Mouse (Mus musculus) cerebellum, postnatal 14 days (tissue): ENCODE results near the gene Atxn1l.

Source experiments
- DNase-seq, 2 experiments: peaks; one replicate each; pipeline ENCODE4 v3.0.0; 2021; ENCODE audit warnings: mixed read lengths in 2 of 2

The Atxn1l gene

DNA sequence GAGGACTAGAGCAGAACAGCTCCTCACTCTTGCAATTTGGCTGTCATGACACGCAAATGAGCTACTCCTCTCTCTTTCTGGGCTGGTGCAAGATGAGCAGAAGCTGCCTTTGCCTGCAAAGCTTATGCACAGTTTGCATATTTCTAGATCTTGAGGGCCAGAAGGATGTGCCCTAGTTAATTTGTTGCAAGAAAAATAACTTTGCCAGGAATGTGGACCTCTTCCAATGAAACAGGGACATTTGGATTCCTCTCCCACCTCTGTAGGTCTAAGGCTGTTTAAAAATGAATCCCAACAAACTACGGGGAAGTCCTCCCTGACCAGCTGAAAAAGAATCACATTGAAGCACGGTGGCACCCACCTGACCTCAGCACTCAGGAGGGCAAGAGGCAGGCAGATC, 12.4 kb downstream of the Atxn1l start:
- DNase-seq: no peak

GRCm38 (mm10) chr8:109714961-109715360, 22.6 kb downstream of the Atxn1l start:
- no peak for DNase-seq

- DNase-seq: no peak
Observed at GRCm38 (mm10) chr8:109712521-109712920, 25.0 kb downstream of the Atxn1l start.

GRCm38 (mm10) chr8:109707921-109708320, 29.6 kb downstream of the Atxn1l start:
- no peak for DNase-seq

DNA sequence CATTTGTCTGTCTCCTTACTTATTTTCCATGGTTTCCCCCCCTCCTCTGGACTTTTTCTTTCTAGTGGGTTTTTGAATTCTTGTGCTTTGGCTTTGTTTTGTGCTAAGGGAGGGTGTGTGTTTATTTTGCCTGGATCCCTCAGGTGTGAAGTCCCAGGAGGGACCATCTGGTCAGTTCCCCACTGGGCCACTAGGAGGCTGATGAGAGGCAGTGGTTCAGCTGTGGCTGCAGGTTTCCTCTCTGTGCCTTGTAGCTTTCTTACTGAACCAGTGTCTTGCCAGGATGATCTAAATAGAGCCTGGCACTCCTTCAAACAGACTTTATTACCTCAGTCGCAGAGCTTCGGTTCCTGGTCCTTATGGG, 30.7 kb downstream of the Atxn1l start:
- DNase-seq: peak; percentile 81 to 86

DNA sequence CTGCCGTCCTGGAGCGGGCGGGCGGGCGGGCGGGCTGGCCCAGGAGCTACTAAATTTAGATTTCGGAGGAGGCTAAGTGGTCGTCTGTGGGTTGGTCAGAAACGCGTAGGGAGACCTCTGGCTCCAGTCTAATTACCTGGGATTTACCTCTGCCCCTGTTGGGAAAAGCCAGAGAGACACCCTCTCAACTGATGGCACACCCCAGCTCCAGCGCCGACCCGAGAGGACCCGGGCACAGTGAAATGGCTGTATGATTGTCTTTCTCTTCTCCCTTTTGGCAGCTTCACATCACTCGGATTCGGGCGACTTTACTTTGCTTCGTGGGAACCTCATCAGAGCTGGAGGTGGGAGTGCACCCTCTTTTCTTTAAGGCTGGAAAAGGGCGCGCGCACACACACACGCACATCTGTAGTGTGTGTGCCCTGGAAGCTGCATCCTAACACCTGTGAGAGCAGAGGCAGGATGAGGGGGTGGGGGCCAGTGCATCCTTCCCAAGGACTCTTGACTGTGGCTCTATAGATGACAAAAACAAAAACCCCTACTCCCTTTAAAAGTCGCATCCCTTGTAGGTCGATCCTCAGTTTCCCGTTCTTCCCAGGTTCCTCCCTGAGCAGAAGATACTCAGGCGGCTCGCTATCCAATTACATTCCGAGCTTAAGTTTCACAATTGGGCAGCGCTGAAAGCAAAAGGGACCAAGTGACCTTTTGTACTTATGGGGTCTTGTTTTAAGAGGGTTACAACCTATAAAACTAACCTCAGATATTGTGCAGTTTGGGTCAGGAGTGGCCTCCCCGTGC, 31.3 kb downstream of the Atxn1l start:
- DNase-seq: peak; percentile 14 to 34

GRCm38 (mm10) chr8:109705320-109706075, 32.0 kb downstream of the Atxn1l start, which contains the start of gene Zfp821:
TSS of gene Zfp821 (plus strand) at chr8:109705546.
- peak; percentile 98 for DNase-seq

DNA sequence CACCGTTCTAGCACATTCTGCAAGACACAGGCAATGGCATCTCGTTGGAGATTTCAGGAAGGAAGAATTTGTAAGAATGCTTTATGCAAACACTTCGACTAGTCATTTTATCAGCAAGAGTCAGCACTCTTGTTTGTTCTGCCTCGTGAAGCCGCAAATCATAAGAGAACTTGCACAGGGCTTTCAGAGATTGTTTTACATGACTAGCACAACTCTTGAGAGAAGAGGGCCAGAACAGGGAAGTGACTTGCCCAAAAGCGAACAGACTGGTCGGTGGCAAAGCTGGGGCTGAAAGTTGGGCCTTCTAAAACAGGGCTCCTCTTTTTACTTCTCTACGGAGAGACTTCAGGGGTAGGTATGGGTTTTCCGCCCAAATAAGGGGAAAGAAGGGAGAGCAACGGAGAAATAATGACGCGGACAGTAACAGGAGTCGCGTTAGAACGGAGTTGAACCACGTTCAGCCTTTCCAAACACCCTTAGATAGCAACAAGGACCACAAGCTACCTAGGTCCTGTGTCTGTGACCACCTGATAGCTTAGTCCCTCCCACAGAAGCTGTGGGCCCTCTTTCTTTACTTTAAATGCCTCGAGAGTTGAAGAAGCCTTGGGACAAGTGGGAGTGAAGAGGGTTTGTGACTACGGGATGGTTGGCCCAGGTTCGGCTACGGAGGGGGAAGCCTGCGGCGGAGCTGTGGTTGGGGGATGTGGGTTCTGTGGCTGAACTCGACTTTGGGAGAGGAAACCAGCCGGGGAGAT, 32.8 kb downstream of the Atxn1l start:
- DNase-seq: no peak

GRCm38 (mm10) chr8:109698477-109698876, 39.1 kb downstream of the Atxn1l start:
- DNase-seq: no peak

GRCm38 (mm10) chr8:109697754-109698153, 39.8 kb downstream of the Atxn1l start:
- DNase-seq: no peak

DNA sequence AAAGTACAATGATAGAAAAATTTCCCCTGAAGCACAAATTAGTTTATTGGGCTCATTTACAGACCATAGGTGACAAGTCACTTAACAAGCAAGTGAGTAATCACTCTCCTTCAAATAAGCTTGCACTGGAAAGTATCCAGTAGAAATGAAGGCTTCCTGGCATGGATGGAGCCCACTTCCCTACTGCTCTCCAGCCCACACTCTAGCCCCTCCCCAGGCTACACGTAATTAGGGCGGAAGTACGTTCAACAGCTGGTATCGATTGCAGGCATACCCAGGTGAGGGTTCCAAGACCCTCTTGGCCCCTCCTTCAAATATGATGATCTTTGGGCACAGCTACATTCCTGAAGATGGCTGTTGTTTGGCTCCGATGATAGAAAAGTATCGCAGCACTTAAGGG, 43.4 kb downstream of the Atxn1l start:
- peak in 1 of 2 experiments; percentile 12 for DNase-seq

GRCm38 (mm10) chr8:109693146-109693900, 44.2 kb downstream of the Atxn1l start, which contains the start of gene Ist1:
TSS of gene Ist1 (minus strand) at chr8:109693260.
- DNase-seq: peak; percentile 99

- DNase-seq: no peak
Observed at GRCm38 (mm10) chr8:109692443-109693145, 44.9 kb downstream of the Atxn1l start.

DNA sequence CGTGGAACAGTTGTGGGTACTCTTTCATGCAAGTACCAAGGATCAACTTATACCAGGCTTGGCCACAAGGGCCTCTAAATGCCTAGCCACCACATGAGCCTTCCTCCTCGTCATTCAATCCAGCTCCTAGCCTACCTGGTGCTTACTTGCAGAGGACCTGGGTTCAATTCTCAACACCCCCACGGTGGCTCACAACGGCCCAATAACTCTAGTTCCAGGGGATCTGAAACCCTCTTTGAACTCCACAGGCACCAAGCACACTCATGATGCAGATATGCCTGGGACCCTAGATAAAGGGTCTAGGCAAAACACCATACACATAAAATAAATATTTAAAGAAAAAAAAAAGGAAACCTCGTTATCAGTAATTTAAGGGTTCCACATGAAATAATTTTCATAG, 45.8 kb downstream of the Atxn1l start:
- DNase-seq: peak; percentile 30 to 36

- DNase-seq: no peak
Observed at GRCm38 (mm10) chr8:109687248-109687647, 50.3 kb downstream of the Atxn1l start.

DNA sequence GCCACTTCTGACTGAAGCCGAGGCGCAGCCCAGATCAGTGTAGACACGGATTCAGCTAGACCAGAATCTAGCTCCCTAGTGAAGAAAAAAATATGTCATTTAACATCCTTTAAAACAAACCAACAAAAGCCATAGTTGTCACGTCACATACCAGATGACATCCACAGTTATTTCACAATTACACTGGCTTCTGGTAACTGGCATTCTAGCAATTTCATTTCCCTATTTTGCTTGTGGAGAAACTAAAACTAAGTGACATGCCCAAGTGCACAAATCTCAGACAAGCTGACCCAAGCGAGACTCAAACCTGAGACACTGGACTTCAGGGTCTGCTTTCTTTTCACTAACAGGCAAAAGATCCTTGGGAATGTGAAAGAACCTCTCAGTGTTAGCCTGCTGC, 55.4 kb downstream of the Atxn1l start:
- no peak for DNase-seq

- no peak for DNase-seq
Observed at GRCm38 (mm10) chr8:109681535-109681934, 56.0 kb downstream of the Atxn1l start.
